Mouse (Mus musculus): ENCODE measurements around the gene Klf9. TPM values are rescaled to one million over a fixed set of nuclear protein-coding genes. Genes with fewer than 3 reads are reported as not detected.

Gene Klf9
- polyA plus RNA-seq, 1 experiment = 6.3 TPM

DNA sequence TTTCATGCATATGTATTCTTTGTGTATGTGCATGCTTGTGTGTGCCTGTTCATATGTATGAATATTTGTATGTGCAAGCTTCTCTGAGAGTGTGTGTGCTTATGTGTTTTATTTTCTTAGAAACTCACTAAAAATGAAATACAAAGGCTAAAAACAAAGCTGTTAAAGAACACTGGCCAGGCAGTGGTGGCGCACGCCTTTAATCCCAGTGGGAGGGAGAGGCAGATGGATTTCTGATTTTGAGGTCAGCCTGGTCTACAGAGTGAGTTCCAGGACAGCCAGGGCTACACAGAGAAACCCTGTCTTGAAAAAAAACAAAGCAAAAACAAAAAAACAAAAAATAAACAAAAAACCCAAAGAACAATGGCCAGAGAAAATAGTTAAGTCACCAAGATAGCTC is 30.1 kb downstream of the Klf9 start:
- DNase-seq (ENCODE audit: low read depth in 1 of 2, low spot score in 2 of 2) = no peak
- TF ChIP-seq POLR2A (IDR thresholded peaks at IDR 0.05; ENCODE audit: low read depth, low read length) = no peak
- TF ChIP-seq CTCF (IDR thresholded peaks at IDR 0.05; ENCODE audit: extremely low read depth, insufficient read depth, insufficient read length, insufficient replicate concordance) = no peak
- Histone ChIP-seq H3K27me3 (ENCODE audit: control insufficient read depth, insufficient read depth, low read length) (no peaks in the 10 kb centered on the region), H3K4me3 (ENCODE audit: extremely low read depth, insufficient read depth, insufficient read length) (no peak overlapping the region), H3K36me3 (ENCODE audit: control insufficient read depth, insufficient read depth, low read length) (no peaks in the 10 kb centered on the region), H3K4me1 (ENCODE audit: control insufficient read depth, insufficient read depth, insufficient read length) (no peaks in the 10 kb centered on the region), H3K27ac (ENCODE audit: insufficient read depth, low read length) (no peak overlapping the region)
- WGBS = 99% methylated on average over 2 of the region's 2 CpGs

DNA sequence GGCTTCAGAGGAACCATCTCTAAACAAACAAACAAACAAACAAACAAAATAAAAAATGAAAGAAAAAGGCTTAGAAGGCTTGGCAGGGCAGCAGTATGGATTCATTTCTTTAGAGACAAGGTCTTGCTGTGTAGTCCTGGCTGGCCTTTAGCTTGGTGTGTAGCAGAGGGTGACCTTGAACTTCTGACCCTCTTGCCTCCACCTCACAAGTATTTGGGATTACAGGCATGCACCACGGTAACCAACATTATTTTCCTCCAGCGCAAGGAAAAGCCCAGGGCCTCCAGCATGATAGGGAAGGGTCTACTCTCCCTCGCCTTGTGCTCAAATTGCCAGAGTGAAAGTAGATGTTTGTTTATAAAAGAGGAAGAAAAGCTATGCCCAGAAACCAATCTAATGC is 34.1 kb downstream of the Klf9 start:
- no peak for TF ChIP-seq CTCF (IDR thresholded peaks at IDR 0.05; ENCODE audit: extremely low read depth, insufficient read depth, insufficient read length, insufficient replicate concordance)
- TF ChIP-seq POLR2A (IDR thresholded peaks at IDR 0.05; ENCODE audit: low read depth, low read length) = no peak
- DNase-seq (ENCODE audit: low read depth in 1 of 2, low spot score in 2 of 2) = no peak
- WGBS = 92% methylated on average over 3 of the region's 3 CpGs
- H3K4me3 ChIP-seq (ENCODE audit: extremely low read depth, insufficient read depth, insufficient read length) = no peak overlapping the region
- no peaks in the 10 kb centered on the region for H3K36me3 ChIP-seq (ENCODE audit: control insufficient read depth, insufficient read depth, low read length)
- H3K4me1 ChIP-seq (ENCODE audit: control insufficient read depth, insufficient read depth, insufficient read length) = no peaks in the 10 kb centered on the region
- no peaks in the 10 kb centered on the region for H3K27me3 ChIP-seq (ENCODE audit: control insufficient read depth, insufficient read depth, low read length)
- H3K27ac ChIP-seq (ENCODE audit: insufficient read depth, low read length) = no peak overlapping the region

DNA sequence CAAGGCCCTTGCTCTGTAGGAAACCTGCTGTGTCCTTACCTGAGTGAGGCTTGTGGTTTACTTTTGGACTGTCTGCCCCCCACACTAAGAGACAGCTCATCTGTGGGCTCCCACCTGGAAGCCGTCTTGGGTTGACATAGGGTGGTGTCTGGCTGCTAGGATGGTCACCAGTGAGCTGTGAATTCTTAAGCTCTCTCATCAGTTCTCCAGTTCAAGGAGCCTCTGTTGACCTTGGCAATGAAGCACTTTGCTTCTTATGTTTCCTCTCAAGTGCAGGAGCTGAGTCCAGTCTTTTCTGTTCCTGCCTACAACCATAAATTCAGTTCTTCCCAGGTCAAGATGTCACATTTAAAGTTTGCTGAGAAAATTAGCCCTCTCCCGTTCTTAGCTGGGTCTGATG is 34.5 kb downstream of the Klf9 start:
- Histone ChIP-seq H3K27ac (ENCODE audit: insufficient read depth, low read length) (no peak overlapping the region), H3K4me1 (ENCODE audit: control insufficient read depth, insufficient read depth, insufficient read length) (no peaks in the 10 kb centered on the region), H3K36me3 (ENCODE audit: control insufficient read depth, insufficient read depth, low read length) (no peaks in the 10 kb centered on the region), H3K4me3 (ENCODE audit: extremely low read depth, insufficient read depth, insufficient read length) (no peak overlapping the region), H3K27me3 (ENCODE audit: control insufficient read depth, insufficient read depth, low read length) (no peaks in the 10 kb centered on the region)
- WGBS = 91% methylated on average over 2 of the region's 2 CpGs
- TF ChIP-seq CTCF (IDR thresholded peaks at IDR 0.05; ENCODE audit: extremely low read depth, insufficient read depth, insufficient read length, insufficient replicate concordance) (no peak), POLR2A (IDR thresholded peaks at IDR 0.05; ENCODE audit: low read depth, low read length) (no peak)
- no peak for DNase-seq (ENCODE audit: low read depth in 1 of 2, low spot score in 2 of 2)

DNA sequence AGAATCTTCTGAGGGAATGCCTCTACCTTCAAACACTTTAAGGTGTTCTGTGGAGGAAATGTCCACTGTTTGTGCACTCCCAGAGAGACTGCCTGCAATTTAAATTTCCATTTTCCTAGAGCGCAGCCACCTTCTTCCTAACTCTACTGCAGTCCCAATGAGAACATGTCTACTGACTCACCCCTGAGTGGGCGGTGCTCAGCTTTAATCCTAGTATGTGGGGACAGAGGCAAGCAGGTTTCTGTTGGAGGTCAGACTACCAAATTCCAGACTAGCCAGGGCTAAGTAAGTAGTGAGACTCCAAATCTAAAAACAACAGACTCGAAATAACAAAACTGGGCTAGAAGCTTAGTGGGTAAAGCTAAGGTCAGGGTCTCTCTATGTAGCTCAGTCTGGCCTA is 37.5 kb downstream of the Klf9 start:
- Histone ChIP-seq H3K27ac (ENCODE audit: insufficient read depth, low read length) (no peak overlapping the region), H3K36me3 (ENCODE audit: control insufficient read depth, insufficient read depth, low read length) (no peaks in the 10 kb centered on the region), H3K27me3 (ENCODE audit: control insufficient read depth, insufficient read depth, low read length) (no peaks in the 10 kb centered on the region), H3K4me3 (ENCODE audit: extremely low read depth, insufficient read depth, insufficient read length) (no peak overlapping the region), H3K4me1 (ENCODE audit: control insufficient read depth, insufficient read depth, insufficient read length) (no peaks in the 10 kb centered on the region)
- 93% methylated on average over 3 of the region's 3 CpGs for WGBS
- TF ChIP-seq CTCF (IDR thresholded peaks at IDR 0.05; ENCODE audit: extremely low read depth, insufficient read depth, insufficient read length, insufficient replicate concordance) (no peak), POLR2A (IDR thresholded peaks at IDR 0.05; ENCODE audit: low read depth, low read length) (no peak)
- no peak for DNase-seq (ENCODE audit: low read depth in 1 of 2, low spot score in 2 of 2)

DNA sequence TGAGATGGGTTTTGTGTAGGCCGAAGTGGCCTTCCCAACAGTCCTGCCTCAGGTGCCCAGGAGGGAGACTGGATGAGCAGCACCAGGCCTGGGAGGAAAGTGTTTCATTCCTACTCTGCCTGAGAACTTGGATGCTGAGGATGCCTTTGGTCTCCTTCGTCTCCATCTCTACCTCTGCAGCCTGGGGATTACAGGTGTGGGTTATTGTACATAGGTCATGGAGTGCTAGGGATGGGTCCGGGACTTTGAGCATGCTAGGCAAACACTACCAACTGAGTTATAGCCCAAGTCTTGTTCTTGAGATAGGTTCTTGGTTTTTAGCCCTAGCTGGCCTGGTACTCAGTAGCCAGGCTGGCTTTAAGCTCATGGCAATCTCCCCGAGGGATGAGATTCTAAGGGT is 42.5 kb downstream of the Klf9 start:
- Histone ChIP-seq H3K4me3 (ENCODE audit: extremely low read depth, insufficient read depth, insufficient read length) (no peak overlapping the region), H3K36me3 (ENCODE audit: control insufficient read depth, insufficient read depth, low read length) (no peaks in the 10 kb centered on the region), H3K27ac (ENCODE audit: insufficient read depth, low read length) (no peak overlapping the region), H3K4me1 (ENCODE audit: control insufficient read depth, insufficient read depth, insufficient read length) (no peaks in the 10 kb centered on the region), H3K27me3 (ENCODE audit: control insufficient read depth, insufficient read depth, low read length) (no peaks in the 10 kb centered on the region)
- whole genome bisulfite sequencing = 96% methylated on average over 4 of the region's 4 CpGs
- no peak for DNase-seq (ENCODE audit: low read depth in 1 of 2, low spot score in 2 of 2)
- TF ChIP-seq POLR2A (IDR thresholded peaks at IDR 0.05; ENCODE audit: low read depth, low read length) (no peak), CTCF (IDR thresholded peaks at IDR 0.05; ENCODE audit: extremely low read depth, insufficient read depth, insufficient read length, insufficient replicate concordance) (no peak)

DNA sequence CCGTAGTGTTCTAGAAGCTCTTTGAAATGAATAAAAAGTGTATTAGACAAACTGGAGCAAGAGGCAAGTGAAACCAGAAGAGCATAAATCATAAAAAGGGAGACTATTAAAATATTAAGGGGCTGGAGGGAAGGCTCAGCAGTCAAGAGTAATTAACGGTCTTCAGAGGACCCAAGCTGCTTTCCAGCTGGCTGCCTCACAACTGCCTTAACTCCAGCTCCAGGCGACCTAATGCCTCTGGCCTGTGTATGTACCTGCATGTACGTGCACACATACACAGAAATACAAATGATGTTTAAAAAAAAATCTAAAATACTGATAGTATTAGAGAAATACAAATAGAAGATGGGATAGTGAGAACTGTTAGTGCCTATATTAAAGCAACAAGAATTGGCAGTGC is 43.0 kb downstream of the Klf9 start:
- H3K4me1 ChIP-seq (ENCODE audit: control insufficient read depth, insufficient read depth, insufficient read length) = no peaks in the 10 kb centered on the region
- WGBS = 92% methylated on average over 4 of the region's 4 CpGs
- no peak overlapping the region for H3K4me3 ChIP-seq (ENCODE audit: extremely low read depth, insufficient read depth, insufficient read length)
- DNase-seq (ENCODE audit: low read depth in 1 of 2, low spot score in 2 of 2) = no peak
- TF ChIP-seq CTCF (IDR thresholded peaks at IDR 0.05; ENCODE audit: extremely low read depth, insufficient read depth, insufficient read length, insufficient replicate concordance) = no peak
- no peak for TF ChIP-seq POLR2A (IDR thresholded peaks at IDR 0.05; ENCODE audit: low read depth, low read length)
- H3K27me3 ChIP-seq (ENCODE audit: control insufficient read depth, insufficient read depth, low read length) = no peaks in the 10 kb centered on the region
- H3K27ac ChIP-seq (ENCODE audit: insufficient read depth, low read length) = no peak overlapping the region
- no peaks in the 10 kb centered on the region for H3K36me3 ChIP-seq (ENCODE audit: control insufficient read depth, insufficient read depth, low read length)

DNA sequence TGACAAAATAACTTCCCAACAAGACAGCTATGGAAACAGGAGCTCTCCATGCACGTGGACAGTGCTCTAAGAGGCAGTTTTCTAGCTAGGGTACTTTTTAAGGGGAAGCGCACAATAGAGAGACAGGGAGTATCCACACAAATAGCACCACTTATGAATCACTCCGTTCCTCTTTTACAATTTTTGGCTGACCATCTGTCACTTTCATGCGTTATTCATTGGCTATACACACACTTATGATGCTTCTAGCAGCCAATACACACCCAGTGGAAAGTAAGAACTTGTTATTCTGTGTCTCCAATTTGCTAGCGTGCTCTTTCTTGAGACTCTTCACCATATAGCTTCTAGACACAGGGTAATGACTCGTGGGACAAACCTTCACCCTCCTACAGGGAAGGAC is 46.7 kb downstream of the Klf9 start:
- Histone ChIP-seq H3K27me3 (ENCODE audit: control insufficient read depth, insufficient read depth, low read length) (no peaks in the 10 kb centered on the region), H3K27ac (ENCODE audit: insufficient read depth, low read length) (no peak overlapping the region), H3K36me3 (ENCODE audit: control insufficient read depth, insufficient read depth, low read length) (no peaks in the 10 kb centered on the region), H3K4me1 (ENCODE audit: control insufficient read depth, insufficient read depth, insufficient read length) (no peaks in the 10 kb centered on the region), H3K4me3 (ENCODE audit: extremely low read depth, insufficient read depth, insufficient read length) (no peak overlapping the region)
- no peak for DNase-seq (ENCODE audit: low read depth in 1 of 2, low spot score in 2 of 2)
- WGBS = 92% methylated on average over 6 of the region's 6 CpGs
- TF ChIP-seq POLR2A (IDR thresholded peaks at IDR 0.05; ENCODE audit: low read depth, low read length) = no peak
- no peak for TF ChIP-seq CTCF (IDR thresholded peaks at IDR 0.05; ENCODE audit: extremely low read depth, insufficient read depth, insufficient read length, insufficient replicate concordance)

All from spleen, adult 2 months (tissue).